Mouse (Mus musculus) cortical plate, adult 2 months (tissue): Measurements from ENCODE around the gene Defb48. TPM values are rescaled to one million over a fixed set of nuclear protein-coding genes. Genes with fewer than 3 reads are reported as not detected.

Experiments
- H3K27ac ChIP-seq: fragments of 200-500 bp; 2 replicates; pipeline ENCODE4 v1.5.1; 2012; ENCODE audit warnings: low read length, control low read depth, inconsistent platforms; ENCODE audit not compliant: insufficient read depth
- H3K4me1 ChIP-seq: fragments of 200-500 bp; 2 replicates; pipeline ENCODE4 v1.6.1; 2011; ENCODE audit warnings: low read length; ENCODE audit not compliant: control insufficient read depth, insufficient read depth
- H3K4me3 ChIP-seq: fragments of 200-500 bp; 2 replicates; pipeline ENCODE4 v1.5.1; 2011; ENCODE audit warnings: mild to moderate bottlenecking, low read length, control low read depth; ENCODE audit not compliant: insufficient read depth
- CTCF ChIP-seq: fragments of 200-500 bp; IDR thresholded peaks from 2 replicates; pipeline ENCODE4 v1.5.1; 2011; ENCODE audit warnings: mild to moderate bottlenecking, control low read depth, low read length; ENCODE audit not compliant: insufficient read depth; ENCODE audit errors: extremely low read depth
- POLR2A ChIP-seq: fragments of 200-500 bp; IDR thresholded peaks from 2 replicates; pipeline ENCODE4 v1.6.1; 2011; ENCODE audit warnings: mild to moderate bottlenecking, low read length, control low read depth; ENCODE audit not compliant: insufficient read depth; ENCODE audit errors: extremely low read depth
- polyA plus RNA-seq: library from polyadenylated mRNA; depleted of rRNA; stranded (reverse); fragments of >200 nt; gene quantifications from 2 replicates; pipeline ENCODE4 v1.2.3, GENCODE M21; 2012; rRNA removed

Defb48 gene
- not detected in 2 replicates for polyA plus RNA-seq

GRCm38 (mm10) chr14:62984410-62984809 is at the start of gene Defb48:
Gene Defb48 (minus strand): TSS chr14:62984510.
- H3K4me3 ChIP-seq, result no peak within 1 kb of the TSS
- no peaks in the 10 kb centered on the region for H3K4me1 ChIP-seq
- TF ChIP-seq POLR2A (no peak), CTCF (no peak)
- H3K27ac ChIP-seq, result no peak within 1 kb of the TSS

- no peak overlapping the region for H3K4me3 ChIP-seq
- H3K27ac ChIP-seq, result no peak overlapping the region
- no peaks in the 10 kb centered on the region for H3K4me1 ChIP-seq
- TF ChIP-seq CTCF (no peak), POLR2A (no peak)
Observed at GRCm38 (mm10) chr14:63020524-63021156, 36.3 kb upstream of the Defb48 start.

GRCm38 (mm10) chr14:63014667-63015066 is 30.4 kb upstream of the Defb48 start:
- no peak overlapping the region for H3K4me3 ChIP-seq
- no peaks in the 10 kb centered on the region for H3K4me1 ChIP-seq
- no peak for TF ChIP-seq CTCF
- TF ChIP-seq POLR2A, result no peak

GRCm38 (mm10) chr14:63013082-63013481 is 28.8 kb upstream of the Defb48 start:
- Histone ChIP-seq H3K4me3 (no peak overlapping the region), H3K27ac (no peak overlapping the region), H3K4me1 (no peaks in the 10 kb centered on the region)
- TF ChIP-seq CTCF (no peak), POLR2A (no peak)

More at GRCm38 (mm10) chr14:63014667-63015066, 30.4 kb upstream of the Defb48 start:
- H3K27ac ChIP-seq, result no peak overlapping the region

GRCm38 (mm10) chr14:63011471-63011870 is 27.2 kb upstream of the Defb48 start, which contains the start of gene Defb43:
Gene Defb43 (plus strand): TSS chr14:63011771.
- TF ChIP-seq CTCF (no peak), POLR2A (no peak)
- Histone ChIP-seq H3K27ac (no peak within 1 kb of the TSS), H3K4me3 (no peak within 1 kb of the TSS), H3K4me1 (no peaks in the 10 kb centered on the region)

- no peak for TF ChIP-seq POLR2A
- no peak for TF ChIP-seq CTCF
- H3K4me1 ChIP-seq, result no peaks in the 10 kb centered on the region
- H3K4me3 ChIP-seq, result no peak overlapping the region
- no peak overlapping the region for H3K27ac ChIP-seq
Observed at GRCm38 (mm10) chr14:63002588-63002987, 18.3 kb upstream of the Defb48 start.

- Histone ChIP-seq H3K4me3 (no peak overlapping the region), H3K4me1 (no peaks in the 10 kb centered on the region), H3K27ac (no peak overlapping the region)
- TF ChIP-seq CTCF (no peak), POLR2A (no peak)
Observed at GRCm38 (mm10) chr14:62998977-62999376, 14.7 kb upstream of the Defb48 start.

GRCm38 (mm10) chr14:62997777-62998176 is 13.5 kb upstream of the Defb48 start, which contains the start of gene Defb47:
Gene Defb47 (plus strand): TSS chr14:62998077.
- TF ChIP-seq POLR2A (no peak), CTCF (no peak)
- no peak within 1 kb of the TSS for H3K27ac ChIP-seq

GRCm38 (mm10) chr14:62991849-62992510 is 7.7 kb upstream of the Defb48 start:
- Histone ChIP-seq H3K27ac (no peak overlapping the region), H3K4me1 (no peaks in the 10 kb centered on the region), H3K4me3 (no peak overlapping the region)
- TF ChIP-seq POLR2A, result no peak
- TF ChIP-seq CTCF, result no peak

More at GRCm38 (mm10) chr14:62997777-62998176, 13.5 kb upstream of the Defb48 start, which contains the start of gene Defb47:
- no peaks in the 10 kb centered on the region for H3K4me1 ChIP-seq
- no peak within 1 kb of the TSS for H3K4me3 ChIP-seq

GRCm38 (mm10) chr14:62991271-62991670 is 7.0 kb upstream of the Defb48 start:
- no peak overlapping the region for H3K27ac ChIP-seq
- H3K4me1 ChIP-seq, result no peaks in the 10 kb centered on the region
- no peak overlapping the region for H3K4me3 ChIP-seq
- TF ChIP-seq POLR2A (no peak), CTCF (no peak)
